Mouse (Mus musculus): ENCODE data around the gene 1110008P14Rik. TPM values are rescaled to one million over a fixed set of nuclear protein-coding genes. Genes with fewer than 3 reads are reported as not detected.

1110008P14Rik gene
- polyA plus RNA-seq, 2 experiments = 51.3 to 66.9 TPM

GRCm38 (mm10) chr2:32332159-32332558 is 49.6 kb downstream of the 1110008P14Rik start:
- ATAC-seq (ENCODE audit: low FRiP score, low read depth) = no peak

GRCm38 (mm10) chr2:32329531-32329930 is 52.2 kb downstream of the 1110008P14Rik start:
- no peak overlapping the region for H3K4me3 ChIP-seq (replicated peaks; ENCODE audit: low read length)
- DNase-seq (ENCODE audit: low spot score) = peak; percentile 67
- peak overlapping the region; percentile 77 for H3K27ac ChIP-seq (replicated peaks; ENCODE audit: low read depth, low read length)
- no peaks in the 10 kb centered on the region for H3K9me3 ChIP-seq (ENCODE audit: control insufficient read depth, low read length)
- H3K27me3 ChIP-seq (ENCODE audit: control insufficient read depth, insufficient read depth, low read length) = no peaks in the 10 kb centered on the region
- 0 out of 2 replicates have a peak overlapping the region, but pooled peaks have one; percentile 21 for H3K9ac ChIP-seq (ENCODE audit: low read depth, low read length, severe bottlenecking)
- H3K36me3 ChIP-seq (ENCODE audit: control insufficient read depth, insufficient read depth, low read length) = peaks cover 65% of the 10 kb centered on the region
- H3K4me2 ChIP-seq (replicated peaks; ENCODE audit: low read depth, low read length, severe bottlenecking) = 0 out of 2 replicates have a peak overlapping the region, but pooled peaks have one; percentile 7
- no peak for TF ChIP-seq POLR2A (IDR thresholded peaks at IDR 0.05; ENCODE audit: borderline replicate concordance, extremely low read depth, insufficient read depth, insufficient read length)
- peaks cover 33% of the 10 kb centered on the region for H3K4me1 ChIP-seq (ENCODE audit: control insufficient read depth, insufficient read depth, low read length)
- ATAC-seq (ENCODE audit: low FRiP score, low read depth) = peak; percentile 70
- WGBS = 12% methylated on average over 6 of the region's 6 CpGs

More at GRCm38 (mm10) chr2:32332159-32332558, 49.6 kb downstream of the 1110008P14Rik start:
- H3K9ac ChIP-seq (ENCODE audit: low read depth, low read length, severe bottlenecking) = no peak overlapping the region
- H3K27me3 ChIP-seq (ENCODE audit: control insufficient read depth, insufficient read depth, low read length) = no peaks in the 10 kb centered on the region
- 89% methylated on average over 5 of the region's 5 CpGs for WGBS
- DNase-seq (ENCODE audit: low spot score) = no peak
- H3K4me1 ChIP-seq (ENCODE audit: control insufficient read depth, insufficient read depth, low read length) = peaks cover 31% of the 10 kb centered on the region
- no peak for TF ChIP-seq POLR2A (IDR thresholded peaks at IDR 0.05; ENCODE audit: borderline replicate concordance, extremely low read depth, insufficient read depth, insufficient read length)
- peaks cover 68% of the 10 kb centered on the region for H3K36me3 ChIP-seq (ENCODE audit: control insufficient read depth, insufficient read depth, low read length)
- no peak overlapping the region for H3K4me2 ChIP-seq (replicated peaks; ENCODE audit: low read depth, low read length, severe bottlenecking)
- H3K4me3 ChIP-seq (replicated peaks; ENCODE audit: low read length) = no peak overlapping the region
- no peaks in the 10 kb centered on the region for H3K9me3 ChIP-seq (ENCODE audit: control insufficient read depth, low read length)
- no peak overlapping the region for H3K27ac ChIP-seq (replicated peaks; ENCODE audit: low read depth, low read length)

- peak; percentile 7; the same call in 1 of the 2 replicates for ATAC-seq (ENCODE audit: low FRiP score, low read depth)
- Histone ChIP-seq H3K9me3 (ENCODE audit: control insufficient read depth, low read length) (no peaks in the 10 kb centered on the region), H3K4me3 (replicated peaks; ENCODE audit: low read length) (no peak overlapping the region), H3K9ac (ENCODE audit: low read depth, low read length, severe bottlenecking) (peak overlapping the region; percentile 21; the same call in 1 of the 2 replicates), H3K27ac (replicated peaks; ENCODE audit: low read depth, low read length) (peak overlapping the region; percentile 77), H3K4me2 (replicated peaks; ENCODE audit: low read depth, low read length, severe bottlenecking) (no peak overlapping the region; the same call in 1 of the 2 replicates), H3K36me3 (ENCODE audit: control insufficient read depth, insufficient read depth, low read length) (peaks cover 65% of the 10 kb centered on the region), H3K27me3 (ENCODE audit: control insufficient read depth, insufficient read depth, low read length) (no peaks in the 10 kb centered on the region), H3K4me1 (ENCODE audit: control insufficient read depth, insufficient read depth, low read length) (peaks cover 33% of the 10 kb centered on the region)
- WGBS = 17% methylated on average over 13 of the region's 13 CpGs
- no peak for TF ChIP-seq POLR2A (IDR thresholded peaks at IDR 0.05; ENCODE audit: borderline replicate concordance, extremely low read depth, insufficient read depth, insufficient read length)
- DNase-seq (ENCODE audit: low spot score) = no peak
Measured at GRCm38 (mm10) chr2:32328911-32329460, 52.8 kb downstream of the 1110008P14Rik start.

GRCm38 (mm10) chr2:32327200-32327599 is 54.5 kb downstream of the 1110008P14Rik start:
- Histone ChIP-seq H3K4me3 (replicated peaks; ENCODE audit: low read length) (no peak overlapping the region), H3K27me3 (ENCODE audit: control insufficient read depth, insufficient read depth, low read length) (no peaks in the 10 kb centered on the region), H3K9me3 (ENCODE audit: control insufficient read depth, low read length) (no peaks in the 10 kb centered on the region), H3K4me2 (replicated peaks; ENCODE audit: low read depth, low read length, severe bottlenecking) (no peak overlapping the region), H3K36me3 (ENCODE audit: control insufficient read depth, insufficient read depth, low read length) (peaks cover 58% of the 10 kb centered on the region), H3K27ac (replicated peaks; ENCODE audit: low read depth, low read length) (no peak overlapping the region), H3K9ac (ENCODE audit: low read depth, low read length, severe bottlenecking) (no peak overlapping the region), H3K4me1 (ENCODE audit: control insufficient read depth, insufficient read depth, low read length) (peaks cover 33% of the 10 kb centered on the region)
- no peak for TF ChIP-seq POLR2A (IDR thresholded peaks at IDR 0.05; ENCODE audit: borderline replicate concordance, extremely low read depth, insufficient read depth, insufficient read length)
- no peak for ATAC-seq (ENCODE audit: low FRiP score, low read depth)
- no peak for DNase-seq (ENCODE audit: low spot score)
- WGBS = 58% methylated on average over 4 of the region's 4 CpGs

Other genes starting within 250 kb of the 1110008P14Rik start
- gene Prrc2b, start 230.9 kb downstream of the 1110008P14Rik start, polyA plus RNA-seq (2012; rRNA removed) = 74.6 and 92.4 TPM in 2 replicates
- 78.2 and 78.3 TPM in 2 replicates for gene Prrc2b, start 230.9 kb downstream of the 1110008P14Rik start, polyA plus RNA-seq (2014; fragmentation: Nextera tagmentation; extraction: Ambion mirVana)
- gene Pomt1, start 145.3 kb downstream of the 1110008P14Rik start, polyA plus RNA-seq (2012; rRNA removed) = 36.4 and 45.8 TPM in 2 replicates
- 21.7 and 22.9 TPM in 2 replicates for gene Pomt1, start 145.3 kb downstream of the 1110008P14Rik start, polyA plus RNA-seq (2014; fragmentation: Nextera tagmentation; extraction: Ambion mirVana)
- gene Uck1, start 121.8 kb downstream of the 1110008P14Rik start, polyA plus RNA-seq (2012; rRNA removed) = 64.8 and 69.4 TPM in 2 replicates
- 59.9 and 67.8 TPM in 2 replicates for gene Uck1, start 121.8 kb downstream of the 1110008P14Rik start, polyA plus RNA-seq (2014; fragmentation: Nextera tagmentation; extraction: Ambion mirVana)
- 56.4 and 63.1 TPM in 2 replicates for gene Golga2, start 94.6 kb downstream of the 1110008P14Rik start, polyA plus RNA-seq (2012; rRNA removed)
- gene Golga2, start 94.6 kb downstream of the 1110008P14Rik start, polyA plus RNA-seq (2014; fragmentation: Nextera tagmentation; extraction: Ambion mirVana) = 32.4 and 33.3 TPM in 2 replicates
- gene Swi5, start 93.9 kb downstream of the 1110008P14Rik start, polyA plus RNA-seq (2012; rRNA removed) = 272 and 324 TPM in 2 replicates
- 221 and 244 TPM in 2 replicates for gene Swi5, start 93.9 kb downstream of the 1110008P14Rik start, polyA plus RNA-seq (2014; fragmentation: Nextera tagmentation; extraction: Ambion mirVana)
- 196 and 266 TPM in 2 replicates for gene Ciz1, start 29.6 kb downstream of the 1110008P14Rik start, polyA plus RNA-seq (2012; rRNA removed)
- gene Ciz1, start 29.6 kb downstream of the 1110008P14Rik start, polyA plus RNA-seq (2014; fragmentation: Nextera tagmentation; extraction: Ambion mirVana) = 39.5 and 46.5 TPM in 2 replicates
- gene Dnm1, start 28.6 kb downstream of the 1110008P14Rik start, polyA plus RNA-seq (2012; rRNA removed) = 318 and 459 TPM in 2 replicates
- gene Dnm1, start 28.6 kb downstream of the 1110008P14Rik start, polyA plus RNA-seq (2014; fragmentation: Nextera tagmentation; extraction: Ambion mirVana) = 46.0 and 60.1 TPM in 2 replicates
- gene Lcn2, start 6.3 kb upstream of the 1110008P14Rik start, polyA plus RNA-seq (2012; rRNA removed) = 1.3 and 2.4 TPM in 2 replicates
- gene Lcn2, start 6.3 kb upstream of the 1110008P14Rik start, polyA plus RNA-seq (2014; fragmentation: Nextera tagmentation; extraction: Ambion mirVana) = 0.97 and 2.8 TPM in 2 replicates
- 29.3 and 30.5 TPM in 2 replicates for gene Ptges2, start 14.0 kb upstream of the 1110008P14Rik start, polyA plus RNA-seq (2012; rRNA removed)
- gene Ptges2, start 14.0 kb upstream of the 1110008P14Rik start, polyA plus RNA-seq (2014; fragmentation: Nextera tagmentation; extraction: Ambion mirVana) = 26.5 and 30.3 TPM in 2 replicates
- 4.5 and 5.1 TPM in 2 replicates for gene Naif1, start 68.5 kb upstream of the 1110008P14Rik start, polyA plus RNA-seq (2012; rRNA removed)
- gene Naif1, start 68.5 kb upstream of the 1110008P14Rik start, polyA plus RNA-seq (2014; fragmentation: Nextera tagmentation; extraction: Ambion mirVana) = 4.2 and 5.4 TPM in 2 replicates
- gene Slc25a25, start 69.5 kb upstream of the 1110008P14Rik start, polyA plus RNA-seq (2012; rRNA removed) = 17.4 and 19.2 TPM in 2 replicates
- gene Slc25a25, start 69.5 kb upstream of the 1110008P14Rik start, polyA plus RNA-seq (2014; fragmentation: Nextera tagmentation; extraction: Ambion mirVana) = 12.7 and 15.1 TPM in 2 replicates
- 15.3 and 22.8 TPM in 2 replicates for gene Fam102a, start 153.4 kb upstream of the 1110008P14Rik start, polyA plus RNA-seq (2012; rRNA removed)
- gene Fam102a, start 153.4 kb upstream of the 1110008P14Rik start, polyA plus RNA-seq (2014; fragmentation: Nextera tagmentation; extraction: Ambion mirVana) = 17.2 TPM in 2 replicates
- 146 and 178 TPM in 2 replicates for gene Dpm2, start 188.9 kb upstream of the 1110008P14Rik start, polyA plus RNA-seq (2012; rRNA removed)
- gene Dpm2, start 188.9 kb upstream of the 1110008P14Rik start, polyA plus RNA-seq (2014; fragmentation: Nextera tagmentation; extraction: Ambion mirVana) = 122 TPM in 2 replicates
- gene Pip5kl1, start 192.9 kb upstream of the 1110008P14Rik start, polyA plus RNA-seq (2012; rRNA removed) = 1.9 and 3.1 TPM in 2 replicates
- gene Pip5kl1, start 192.9 kb upstream of the 1110008P14Rik start, polyA plus RNA-seq (2014; fragmentation: Nextera tagmentation; extraction: Ambion mirVana) = 0.43 and 1.3 TPM in 2 replicates
- gene 9430097D07Rik, start 193.7 kb upstream of the 1110008P14Rik start, polyA plus RNA-seq (2012; rRNA removed) = 0.09 TPM in 1 of 2 replicates, not detected in the other
- gene 9430097D07Rik, start 193.7 kb upstream of the 1110008P14Rik start, polyA plus RNA-seq (2014; fragmentation: Nextera tagmentation; extraction: Ambion mirVana) = 0.17 TPM in 1 of 2 replicates, not detected in the other
- 31.8 and 44.9 TPM in 2 replicates for gene St6galnac4, start 205.2 kb upstream of the 1110008P14Rik start, polyA plus RNA-seq (2012; rRNA removed)
- gene St6galnac4, start 205.2 kb upstream of the 1110008P14Rik start, polyA plus RNA-seq (2014; fragmentation: Nextera tagmentation; extraction: Ambion mirVana) = 33.3 and 33.9 TPM in 2 replicates
- gene St6galnac6, start 217.8 kb upstream of the 1110008P14Rik start, polyA plus RNA-seq (2012; rRNA removed) = 39.2 and 52.9 TPM in 2 replicates
- gene St6galnac6, start 217.8 kb upstream of the 1110008P14Rik start, polyA plus RNA-seq (2014; fragmentation: Nextera tagmentation; extraction: Ambion mirVana) = 10.7 and 11.7 TPM in 2 replicates
- gene Ak1, start 239.8 kb upstream of the 1110008P14Rik start, polyA plus RNA-seq (2012; rRNA removed) = 25.5 and 26.7 TPM in 2 replicates
- 44.1 and 56.2 TPM in 2 replicates for gene Ak1, start 239.8 kb upstream of the 1110008P14Rik start, polyA plus RNA-seq (2014; fragmentation: Nextera tagmentation; extraction: Ambion mirVana)

All from limb, embryonic 14.5 days (tissue).